Mouse (Mus musculus): ENCODE results near the gene Srsf4. TPM values are rescaled to one million over a fixed set of nuclear protein-coding genes. Genes with fewer than 3 reads are reported as not detected.

Gene Srsf4
- polyA plus RNA-seq, 1 experiment = 55.4 TPM

- peak overlapping the region; percentile 47 for H3ac ChIP-seq (ENCODE audit: control insufficient read depth, insufficient read length, low read depth)
- H3K79me2 ChIP-seq (ENCODE audit: control insufficient read depth, insufficient read depth) = peaks cover 81% of the 10 kb centered on the region
- H3K79me3 ChIP-seq (ENCODE audit: low read depth) = peaks cover 67% of the 10 kb centered on the region
- no peaks in the 10 kb centered on the region for H3K27me3 ChIP-seq (ENCODE audit: control insufficient read depth, insufficient read depth, insufficient read length)
- TF ChIP-seq CTCF (IDR thresholded peaks at IDR 0.05; ENCODE audit: control insufficient read depth, insufficient read depth, insufficient read length) (no peak), MYOD1 (IDR thresholded peaks at IDR 0.05; ENCODE audit: control insufficient read depth, insufficient read length, low read depth) (peak; percentile 14)
- peak overlapping the region; percentile 89 for H3K4me3 ChIP-seq (ENCODE audit: insufficient read depth, poor library complexity, severe bottlenecking)
- H3K36me3 ChIP-seq (ENCODE audit: control insufficient read depth, insufficient read depth) = no peaks in the 10 kb centered on the region
Measured at GRCm38 (mm10) chr4:131875242-131875641, 1.8 kb downstream of the Srsf4 start.

- Histone ChIP-seq H3K79me2 (ENCODE audit: control insufficient read depth, insufficient read depth) (peaks cover 97% of the 10 kb centered on the region), H3K36me3 (ENCODE audit: control insufficient read depth, insufficient read depth) (no peaks in the 10 kb centered on the region), H3K79me3 (ENCODE audit: low read depth) (peaks cover 83% of the 10 kb centered on the region), H3K4me3 (ENCODE audit: insufficient read depth, poor library complexity, severe bottlenecking) (no peak overlapping the region), H3ac (ENCODE audit: control insufficient read depth, insufficient read length, low read depth) (no peak overlapping the region), H3K27me3 (ENCODE audit: control insufficient read depth, insufficient read depth, insufficient read length) (no peaks in the 10 kb centered on the region)
- TF ChIP-seq MAX (IDR thresholded peaks at IDR 0.05) = no peak
- no peak for TF ChIP-seq CEBPB (IDR thresholded peaks at IDR 0.05; ENCODE audit: low read depth)
- no peak for TF ChIP-seq CTCF (IDR thresholded peaks at IDR 0.05; ENCODE audit: control insufficient read depth, insufficient read depth, insufficient read length)
- TF ChIP-seq MYOD1 (IDR thresholded peaks at IDR 0.05; ENCODE audit: control insufficient read depth, insufficient read length, low read depth) = no peak
- TF ChIP-seq MYOG (IDR thresholded peaks at IDR 0.05; ENCODE audit: control insufficient read depth, extremely low read depth, insufficient read length) = no peak
- TF ChIP-seq FOSL1 (IDR thresholded peaks at IDR 0.05; ENCODE audit: insufficient read depth, low read length, poor library complexity, severe bottlenecking) = no peak
- TF ChIP-seq USF1 (IDR thresholded peaks at IDR 0.05; ENCODE audit: low read depth) = no peak
Measured at GRCm38 (mm10) chr4:131876836-131877235, 3.4 kb downstream of the Srsf4 start.

- TF ChIP-seq CTCF (IDR thresholded peaks at IDR 0.05; ENCODE audit: control insufficient read depth, insufficient read depth, insufficient read length) (no peak), FOSL1 (IDR thresholded peaks at IDR 0.05; ENCODE audit: insufficient read depth, low read length, poor library complexity, severe bottlenecking) (no peak), MYOG (IDR thresholded peaks at IDR 0.05; ENCODE audit: control insufficient read depth, extremely low read depth, insufficient read length) (no peak), MAX (IDR thresholded peaks at IDR 0.05) (no peak), CEBPB (IDR thresholded peaks at IDR 0.05; ENCODE audit: low read depth) (no peak), USF1 (IDR thresholded peaks at IDR 0.05; ENCODE audit: low read depth) (no peak), MYOD1 (IDR thresholded peaks at IDR 0.05; ENCODE audit: control insufficient read depth, insufficient read length, low read depth) (no peak)
- peaks cover 5% of the 10 kb centered on the region for H3K36me3 ChIP-seq (ENCODE audit: control insufficient read depth, insufficient read depth)
- H3K79me2 ChIP-seq (ENCODE audit: control insufficient read depth, insufficient read depth) = peaks cover 100% of the 10 kb centered on the region
- no peak overlapping the region for H3ac ChIP-seq (ENCODE audit: control insufficient read depth, insufficient read length, low read depth)
- no peaks in the 10 kb centered on the region for H3K27me3 ChIP-seq (ENCODE audit: control insufficient read depth, insufficient read depth, insufficient read length)
- peaks cover 100% of the 10 kb centered on the region for H3K79me3 ChIP-seq (ENCODE audit: low read depth)
- no peak overlapping the region for H3K4me3 ChIP-seq (ENCODE audit: insufficient read depth, poor library complexity, severe bottlenecking)
Measured at GRCm38 (mm10) chr4:131879692-131880091, 6.3 kb downstream of the Srsf4 start.

GRCm38 (mm10) chr4:131881306-131881705 is 7.9 kb downstream of the Srsf4 start:
- no peak overlapping the region for H3ac ChIP-seq (ENCODE audit: control insufficient read depth, insufficient read length, low read depth)
- peaks cover 100% of the 10 kb centered on the region for H3K79me3 ChIP-seq (ENCODE audit: low read depth)
- TF ChIP-seq MYOG (IDR thresholded peaks at IDR 0.05; ENCODE audit: control insufficient read depth, extremely low read depth, insufficient read length) = no peak
- TF ChIP-seq FOSL1 (IDR thresholded peaks at IDR 0.05; ENCODE audit: insufficient read depth, low read length, poor library complexity, severe bottlenecking) = no peak
- no peak for TF ChIP-seq CEBPB (IDR thresholded peaks at IDR 0.05; ENCODE audit: low read depth)
- TF ChIP-seq MYOD1 (IDR thresholded peaks at IDR 0.05; ENCODE audit: control insufficient read depth, insufficient read length, low read depth) = no peak
- no peak for TF ChIP-seq CTCF (IDR thresholded peaks at IDR 0.05; ENCODE audit: control insufficient read depth, insufficient read depth, insufficient read length)
- TF ChIP-seq USF1 (IDR thresholded peaks at IDR 0.05; ENCODE audit: low read depth) = no peak
- no peak for TF ChIP-seq MAX (IDR thresholded peaks at IDR 0.05)
- peaks cover 100% of the 10 kb centered on the region for H3K79me2 ChIP-seq (ENCODE audit: control insufficient read depth, insufficient read depth)
- H3K27me3 ChIP-seq (ENCODE audit: control insufficient read depth, insufficient read depth, insufficient read length) = no peaks in the 10 kb centered on the region
- H3K4me3 ChIP-seq (ENCODE audit: insufficient read depth, poor library complexity, severe bottlenecking) = no peak overlapping the region
- H3K36me3 ChIP-seq (ENCODE audit: control insufficient read depth, insufficient read depth) = peaks cover 19% of the 10 kb centered on the region

- no peaks in the 10 kb centered on the region for H3K27me3 ChIP-seq (ENCODE audit: control insufficient read depth, insufficient read depth, insufficient read length)
- H3K79me2 ChIP-seq (ENCODE audit: control insufficient read depth, insufficient read depth) = peaks cover 100% of the 10 kb centered on the region
- no peak for TF ChIP-seq MYOD1 (IDR thresholded peaks at IDR 0.05; ENCODE audit: control insufficient read depth, insufficient read length, low read depth)
- H3K4me3 ChIP-seq (ENCODE audit: insufficient read depth, poor library complexity, severe bottlenecking) = no peak overlapping the region
- H3K79me3 ChIP-seq (ENCODE audit: low read depth) = peaks cover 100% of the 10 kb centered on the region
- no peak overlapping the region for H3ac ChIP-seq (ENCODE audit: control insufficient read depth, insufficient read length, low read depth)
- peaks cover 26% of the 10 kb centered on the region for H3K36me3 ChIP-seq (ENCODE audit: control insufficient read depth, insufficient read depth)
Measured at GRCm38 (mm10) chr4:131883571-131883970, 10.2 kb downstream of the Srsf4 start.

GRCm38 (mm10) chr4:131885376-131885775 is 12.0 kb downstream of the Srsf4 start:
- Histone ChIP-seq H3K36me3 (ENCODE audit: control insufficient read depth, insufficient read depth) (peaks cover 32% of the 10 kb centered on the region), H3K4me3 (ENCODE audit: insufficient read depth, poor library complexity, severe bottlenecking) (no peak overlapping the region), H3K79me2 (ENCODE audit: control insufficient read depth, insufficient read depth) (peaks cover 100% of the 10 kb centered on the region), H3K79me3 (ENCODE audit: low read depth) (peaks cover 99% of the 10 kb centered on the region), H3K27me3 (ENCODE audit: control insufficient read depth, insufficient read depth, insufficient read length) (no peaks in the 10 kb centered on the region), H3ac (ENCODE audit: control insufficient read depth, insufficient read length, low read depth) (no peak overlapping the region)
- no peak for TF ChIP-seq MYOG (IDR thresholded peaks at IDR 0.05; ENCODE audit: control insufficient read depth, extremely low read depth, insufficient read length)
- no peak for TF ChIP-seq MYOD1 (IDR thresholded peaks at IDR 0.05; ENCODE audit: control insufficient read depth, insufficient read length, low read depth)
- no peak for TF ChIP-seq USF1 (IDR thresholded peaks at IDR 0.05; ENCODE audit: low read depth)
- no peak for TF ChIP-seq MAX (IDR thresholded peaks at IDR 0.05)
- no peak for TF ChIP-seq FOSL1 (IDR thresholded peaks at IDR 0.05; ENCODE audit: insufficient read depth, low read length, poor library complexity, severe bottlenecking)
- no peak for TF ChIP-seq CTCF (IDR thresholded peaks at IDR 0.05; ENCODE audit: control insufficient read depth, insufficient read depth, insufficient read length)
- TF ChIP-seq CEBPB (IDR thresholded peaks at IDR 0.05; ENCODE audit: low read depth) = no peak

All from C2C12 (cell line).